Mouse (Mus musculus) liver, embryonic 16.5 days (tissue): ENCODE measurements around the gene Nln. TPM values are rescaled to one million over a fixed set of nuclear protein-coding genes. Genes with fewer than 3 reads are reported as not detected.

Source experiments
- ATAC-seq: fragments of 200-750 bp; cut with Nextera tagmentation; 2 replicates; pipeline ENCODE4 v1.8.0; 2017; ENCODE audit warnings: low read depth, mild to moderate bottlenecking, moderate number of reproducible peaks, moderate library complexity
- H3K27ac ChIP-seq: fragments of 300-500 bp; sonication (generic); 2 replicates; pipeline ENCODE4 v1.5.1; 2014; ENCODE audit warnings: mild to moderate bottlenecking, low read length
- H3K27me3 ChIP-seq: fragments of 300-500 bp; sonication (generic); 2 replicates; pipeline ENCODE4 v1.6.1; 2014; ENCODE audit warnings: low read depth, low read length, mixed read lengths; ENCODE audit not compliant: control insufficient read depth, insufficient read depth
- H3K36me3 ChIP-seq: fragments of 300-500 bp; sonication (generic); 2 replicates; pipeline ENCODE4 v1.6.1; 2014; ENCODE audit warnings: mild to moderate bottlenecking; ENCODE audit not compliant: control insufficient read depth, insufficient read depth
- H3K4me1 ChIP-seq: fragments of 300-500 bp; sonication (generic); 2 replicates; pipeline ENCODE4 v1.6.1; 2014; ENCODE audit warnings: low read depth, low read length, mixed read lengths; ENCODE audit not compliant: control insufficient read depth
- H3K4me2 ChIP-seq: fragments of 300-500 bp; sonication (generic); 2 replicates; pipeline ENCODE4 v1.6.1; 2014; ENCODE audit warnings: low read depth, low read length, mixed read lengths
- H3K4me3 ChIP-seq: fragments of 300-500 bp; sonication (generic); 2 replicates; pipeline ENCODE4 v1.5.1; 2014; ENCODE audit warnings: low read depth, mild to moderate bottlenecking, low read length
- H3K9ac ChIP-seq: fragments of 300-500 bp; sonication (generic); 2 replicates; pipeline ENCODE4 v1.6.1; 2014; ENCODE audit warnings: low read depth, low read length
- H3K9me3 ChIP-seq: fragments of 300-500 bp; sonication (generic); replicated peaks from 2 replicates; pipeline ENCODE4 v1.6.1; 2016; ENCODE audit warnings: low read length; ENCODE audit not compliant: control insufficient read depth
- WGBS: fragments of 180-500 bp; shearing (Covaris S2); extraction: QIAGEN DNeasy Blood & Tissue Kit; methylation state at CpG from one replicate; pipeline ENCODE4 v1.1.7; 2014; ENCODE audit not compliant: insufficient replicate concordance; 5-methylcytosine and 5-hydroxymethylcytosine counted together
- polyA plus RNA-seq: library from polyadenylated mRNA; unstranded; fragments of >200 nt; fragmentation: Nextera tagmentation; extraction: Ambion mirVana; gene quantifications from 2 replicates; pipeline ENCODE4 v1.2.1, GENCODE M21; 2015

Nln gene
- polyA plus RNA-seq, 1 experiment from 2014 or later: 18.3 TPM

DNA sequence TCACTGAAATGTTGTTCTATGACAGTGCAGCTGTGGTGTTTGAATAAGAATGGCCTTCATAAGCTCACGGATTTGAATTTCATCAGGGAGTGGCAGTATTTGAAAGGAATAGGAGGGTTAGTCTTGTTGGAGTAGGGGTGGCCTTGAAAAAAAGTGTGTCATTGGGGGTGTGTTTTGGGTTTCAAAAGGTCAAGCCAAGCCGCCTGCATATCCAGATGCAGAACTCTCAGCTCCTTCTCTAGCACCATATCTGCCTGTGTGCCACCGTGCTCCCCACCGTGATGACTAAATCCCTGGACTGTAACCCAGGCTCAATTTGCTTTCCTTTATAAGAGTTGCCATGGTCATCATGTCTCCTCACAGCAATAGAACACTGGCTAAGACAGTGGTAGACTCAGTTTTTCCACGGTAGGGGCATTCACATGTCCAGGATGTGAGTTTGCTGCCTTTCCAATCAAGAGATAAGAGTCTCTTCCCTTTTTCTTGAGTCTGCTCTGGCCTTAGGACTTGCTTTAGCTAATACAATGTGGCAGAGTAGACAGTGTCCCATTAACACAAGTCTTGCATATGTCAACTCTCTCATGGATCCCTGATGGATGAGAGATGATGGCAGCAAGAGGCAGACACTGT lies 7.7 kb downstream of the Nln start:
- Histone ChIP-seq H3K36me3 (no peaks in the 10 kb centered on the region; the same call in 1 of the 2 replicates), H3K27ac (no peak overlapping the region), H3K27me3 (no peaks in the 10 kb centered on the region), H3K4me2 (no peak overlapping the region), H3K4me3 (no peak overlapping the region), H3K4me1 (no peaks in the 10 kb centered on the region), H3K9me3 (no peaks in the 10 kb centered on the region), H3K9ac (no peak overlapping the region)
- 63% methylated on average over 5 of the region's 5 CpGs for WGBS
- ATAC-seq: no peak

DNA sequence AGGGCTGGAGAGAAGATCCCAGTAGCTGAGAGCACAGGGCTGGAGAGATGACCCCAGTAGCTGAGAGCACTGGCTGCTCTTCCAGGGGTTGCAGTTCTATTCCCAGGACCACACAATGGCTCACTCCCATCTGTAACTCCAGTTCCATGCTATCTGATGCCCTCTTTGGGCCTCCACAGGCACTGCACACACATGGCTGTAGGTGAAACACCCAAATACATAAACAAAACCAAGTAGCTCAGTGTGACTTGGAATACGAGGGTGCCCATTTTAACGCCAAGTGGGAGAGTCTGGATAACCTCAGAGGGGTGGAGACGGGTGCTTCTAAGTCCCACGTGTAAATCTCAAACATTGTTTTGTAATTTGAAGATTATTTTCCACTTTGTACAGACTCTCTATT lies 9.0 kb downstream of the Nln start:
- H3K4me3 ChIP-seq: no peak overlapping the region
- H3K9ac ChIP-seq: no peak overlapping the region
- H3K27me3 ChIP-seq: no peaks in the 10 kb centered on the region
- H3K4me1 ChIP-seq: no peaks in the 10 kb centered on the region
- H3K27ac ChIP-seq: no peak overlapping the region
- no peak for ATAC-seq
- no peaks in the 10 kb centered on the region for H3K36me3 ChIP-seq
- 79% methylated on average over 4 of the region's 4 CpGs for WGBS
- H3K9me3 ChIP-seq: no peaks in the 10 kb centered on the region
- H3K4me2 ChIP-seq: no peak overlapping the region

DNA sequence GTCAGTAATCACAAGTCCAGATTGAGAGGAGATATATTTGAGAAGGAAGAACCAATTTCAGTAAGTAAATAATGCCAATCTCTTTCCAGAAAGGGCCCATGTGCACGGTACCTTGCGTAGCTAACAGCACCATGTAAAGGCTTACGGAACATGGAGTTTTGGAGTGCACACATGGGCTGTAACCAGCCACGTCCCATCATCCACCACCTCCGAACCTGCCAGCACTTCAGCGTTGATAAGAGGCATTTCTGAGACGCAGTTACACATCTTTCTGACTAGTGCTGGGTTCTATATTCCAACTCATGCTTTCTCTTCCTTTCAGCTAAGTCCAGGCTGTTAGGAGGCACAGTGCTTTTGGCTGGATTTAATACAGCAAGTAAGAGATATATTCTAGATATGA lies 12.2 kb downstream of the Nln start:
- no peak for ATAC-seq
- Histone ChIP-seq H3K4me1 (no peaks in the 10 kb centered on the region), H3K27me3 (no peaks in the 10 kb centered on the region), H3K9me3 (no peaks in the 10 kb centered on the region), H3K9ac (no peak overlapping the region), H3K4me2 (no peak overlapping the region), H3K4me3 (no peak overlapping the region), H3K27ac (no peak overlapping the region), H3K36me3 (no peaks in the 10 kb centered on the region)
- WGBS: 71% methylated on average over 7 of the region's 7 CpGs

DNA sequence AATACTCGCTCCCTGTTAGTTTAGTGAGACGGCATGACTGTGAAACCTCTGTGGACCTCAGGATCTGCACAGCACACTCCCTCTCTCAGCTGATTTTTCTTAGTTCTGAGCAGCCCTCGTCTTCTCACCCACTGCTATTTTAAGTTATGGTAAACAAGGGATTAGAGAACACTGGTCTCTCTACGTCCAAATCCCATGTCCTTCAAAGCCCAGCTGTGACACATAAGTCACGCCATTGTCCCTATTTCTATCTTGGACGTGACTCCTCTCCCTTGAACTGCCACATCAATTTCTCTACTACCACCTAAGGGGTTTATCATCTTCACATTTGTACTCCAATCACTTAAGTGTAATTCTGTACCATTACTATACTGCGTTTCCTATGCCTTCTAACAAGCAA lies 13.5 kb downstream of the Nln start:
- Histone ChIP-seq H3K4me3 (no peak overlapping the region), H3K9me3 (no peaks in the 10 kb centered on the region), H3K36me3 (no peaks in the 10 kb centered on the region), H3K27me3 (no peaks in the 10 kb centered on the region), H3K9ac (no peak overlapping the region), H3K4me2 (no peak overlapping the region), H3K27ac (no peak overlapping the region), H3K4me1 (no peaks in the 10 kb centered on the region)
- no peak for ATAC-seq
- WGBS: 52% methylated on average over 7 of the region's 7 CpGs

DNA sequence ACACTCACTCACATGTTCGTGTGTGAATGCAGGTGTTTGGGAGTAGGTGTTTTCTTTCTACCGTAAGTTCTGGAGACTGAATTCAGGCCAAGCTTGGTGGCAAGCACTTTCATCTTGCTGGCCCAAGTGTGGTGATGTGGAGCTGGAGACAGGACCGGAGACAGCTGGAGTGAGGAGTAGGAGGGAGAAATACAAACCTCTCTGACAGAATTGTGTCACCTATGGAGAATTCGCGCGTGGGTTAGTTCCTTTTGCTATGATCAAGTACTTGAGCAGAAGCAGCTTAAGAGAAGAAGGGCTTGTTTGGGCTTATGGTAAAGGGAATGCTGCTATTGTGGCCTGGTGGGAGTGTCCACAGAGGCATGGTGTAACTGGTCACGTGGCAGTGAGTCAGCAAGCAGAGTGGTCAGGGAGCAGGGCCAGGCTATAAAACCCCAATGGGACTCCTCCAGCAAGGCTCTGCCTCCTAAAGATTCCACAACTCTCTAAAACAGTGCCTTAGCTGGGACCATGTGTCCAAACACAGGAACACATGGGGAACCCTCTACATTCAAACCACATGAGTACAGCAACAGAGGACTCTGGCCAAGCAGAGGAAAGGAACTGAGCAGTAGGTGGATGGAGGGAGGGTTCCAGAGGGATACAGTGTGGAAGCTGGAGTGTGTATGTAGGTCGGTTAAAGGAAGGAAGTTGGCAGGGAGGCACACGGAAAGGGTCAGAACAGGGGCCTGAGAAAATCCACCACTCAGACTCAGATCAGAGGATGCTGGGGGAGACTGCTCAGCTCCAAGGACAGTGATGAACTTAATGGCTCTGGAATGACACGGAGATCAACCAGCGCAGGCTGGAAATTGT lies 14.7 kb downstream of the Nln start:
- no peaks in the 10 kb centered on the region for H3K27me3 ChIP-seq

DNA sequence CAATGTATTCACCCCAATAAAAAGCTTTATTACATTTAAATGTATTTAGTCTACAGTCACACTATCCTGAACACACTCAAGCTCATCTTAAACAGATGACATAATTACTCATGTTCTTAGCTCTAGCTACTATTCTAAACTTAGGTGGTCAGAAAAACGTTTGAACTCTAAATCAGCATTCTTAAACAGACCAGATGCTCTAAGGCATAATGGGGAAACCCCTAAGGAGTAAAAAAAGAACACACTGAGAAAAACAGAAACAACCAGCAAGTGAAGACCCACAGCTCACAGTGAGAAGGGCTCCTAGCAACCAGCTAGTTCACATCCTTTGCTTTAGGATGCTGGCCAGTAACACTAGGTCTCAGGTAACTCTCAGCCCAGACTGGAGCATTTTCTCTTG lies 17.7 kb downstream of the Nln start:
- H3K4me1 ChIP-seq: no peaks in the 10 kb centered on the region
- ATAC-seq: no peak
- H3K9me3 ChIP-seq: no peaks in the 10 kb centered on the region
- no peak overlapping the region for H3K27ac ChIP-seq
- H3K4me2 ChIP-seq: no peak overlapping the region
- WGBS: 17% methylated on average over 1 of the region's 1 CpGs
- H3K27me3 ChIP-seq: no peaks in the 10 kb centered on the region
- no peaks in the 10 kb centered on the region for H3K36me3 ChIP-seq
- H3K9ac ChIP-seq: no peak overlapping the region
- no peak overlapping the region for H3K4me3 ChIP-seq

More for the DNA sequence above, 14.7 kb downstream of the Nln start:
- Histone ChIP-seq H3K9ac (no peak overlapping the region), H3K36me3 (no peaks in the 10 kb centered on the region), H3K4me3 (no peak overlapping the region), H3K4me1 (no peaks in the 10 kb centered on the region), H3K27ac (no peak overlapping the region), H3K9me3 (no peaks in the 10 kb centered on the region), H3K4me2 (no peak overlapping the region)
- 62% methylated on average over 11 of the region's 11 CpGs for WGBS
- peak; percentile 50; the same call in 1 of the 2 replicates for ATAC-seq

DNA sequence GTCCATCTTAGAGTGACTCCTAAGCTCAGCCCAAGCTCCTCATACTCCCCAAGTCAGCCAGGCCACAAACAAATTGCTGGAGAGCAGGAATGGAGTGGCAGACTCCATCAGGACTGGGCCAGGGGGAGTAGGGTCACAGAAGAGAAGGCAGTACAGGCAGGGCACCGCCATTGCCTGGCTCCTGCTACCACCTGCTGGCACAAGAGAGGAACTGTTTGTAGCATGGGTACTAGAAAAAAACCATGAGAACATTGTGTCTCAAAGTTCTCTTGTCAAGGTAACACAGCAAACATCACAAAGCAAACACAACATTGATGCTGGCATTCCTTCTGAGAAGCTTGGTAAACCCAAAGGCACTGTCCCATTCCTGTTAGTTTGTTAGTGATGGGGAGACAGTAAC lies 20.0 kb downstream of the Nln start:
- WGBS: 24% methylated on average over 1 of the region's 1 CpGs
- H3K9me3 ChIP-seq: no peaks in the 10 kb centered on the region
- no peaks in the 10 kb centered on the region for H3K27me3 ChIP-seq
- no peak overlapping the region for H3K9ac ChIP-seq
- no peaks in the 10 kb centered on the region for H3K4me1 ChIP-seq
- H3K4me2 ChIP-seq: no peak overlapping the region
- ATAC-seq: 0 out of 2 replicates have a peak, but pooled peaks have one; percentile 24
- no peaks in the 10 kb centered on the region for H3K36me3 ChIP-seq
- no peak overlapping the region for H3K4me3 ChIP-seq
- H3K27ac ChIP-seq: no peak overlapping the region

DNA sequence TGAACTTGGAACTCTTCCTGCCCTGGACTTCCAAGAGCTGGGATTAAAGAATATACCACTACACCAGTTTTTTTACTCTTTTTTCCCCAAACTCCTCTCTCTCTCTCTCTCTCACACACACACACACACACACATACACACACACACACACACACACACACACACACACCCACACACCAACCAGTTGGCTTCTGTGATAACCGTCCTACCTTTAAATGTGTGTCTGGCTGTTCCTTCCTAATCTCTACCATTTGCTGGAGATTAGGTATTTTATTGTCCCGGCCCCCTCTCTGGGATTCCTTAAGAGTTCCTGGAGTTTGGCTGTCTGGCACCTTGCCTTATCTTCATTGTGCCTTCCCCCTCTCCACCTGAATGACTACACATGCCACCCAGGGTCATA lies 24.8 kb downstream of the Nln start:
- ATAC-seq: no peak
- Histone ChIP-seq H3K4me1 (no peaks in the 10 kb centered on the region), H3K27me3 (no peaks in the 10 kb centered on the region), H3K4me3 (no peak overlapping the region), H3K9me3 (no peaks in the 10 kb centered on the region), H3K4me2 (no peak overlapping the region), H3K36me3 (no peaks in the 10 kb centered on the region), H3K27ac (no peak overlapping the region), H3K9ac (no peak overlapping the region)
- 21% methylated on average over 2 of the region's 2 CpGs for WGBS

DNA sequence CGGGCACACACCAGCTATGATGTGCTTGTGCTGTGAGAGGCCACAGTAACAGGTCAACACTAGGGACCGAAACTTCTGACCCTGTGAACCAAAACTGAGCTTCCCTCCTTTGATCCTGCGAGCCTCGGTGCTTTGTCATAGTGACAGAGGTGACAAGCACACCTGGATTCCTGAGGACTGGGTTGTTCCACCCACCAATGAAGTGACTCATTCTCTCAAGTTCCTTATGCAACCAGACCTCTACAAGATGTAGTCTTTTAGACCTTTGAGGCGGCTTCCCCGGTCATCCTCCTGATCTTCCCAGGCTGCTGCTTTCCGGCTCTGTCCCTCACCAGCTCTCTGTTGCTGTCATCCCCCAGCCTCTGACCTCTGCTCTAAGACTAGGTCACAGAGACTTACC lies 26.9 kb downstream of the Nln start:
- 73% methylated on average over 7 of the region's 7 CpGs for WGBS
- H3K27ac ChIP-seq: no peak overlapping the region
- H3K4me2 ChIP-seq: no peak overlapping the region
- H3K4me1 ChIP-seq: no peaks in the 10 kb centered on the region
- no peak overlapping the region for H3K9ac ChIP-seq
- no peaks in the 10 kb centered on the region for H3K36me3 ChIP-seq
- H3K27me3 ChIP-seq: no peaks in the 10 kb centered on the region
- no peaks in the 10 kb centered on the region for H3K9me3 ChIP-seq
- H3K4me3 ChIP-seq: no peak overlapping the region
- no peak for ATAC-seq
